ENCODE assay signal across 9 mouse cellular contexts in genomic region chr4:120571070-120571464, GRCm38 (mm10). TPM values are rescaled to one million over a fixed set of nuclear protein-coding genes. Genes with fewer than 3 reads are reported as not detected.
A peak's percentile ranks its signal among the peaks of the same experiment; 100 is the strongest.
DNase-seq lines count a peak whose midpoint lies in the region; ATAC-seq and TF ChIP-seq lines count a peak whose summit lies in the region.
"Had no signal": no experiment of that assay in that cellular context is flagged by ENCODE, and none has a peak within 500 bp of the region (broad histone marks: within the 10 kb centered on the region; RNA-seq: fewer than 3 reads in every experiment).

No protein-coding gene starts in this region.

- peaks cover 35% of the 10 kb centered on the region for H3K79me2 ChIP-seq in myocyte (ENCODE audit: control insufficient read depth, insufficient read depth)

- no peaks in the 10 kb centered on the region for H3K27me3 ChIP-seq in kidney, embryonic 15.5 days
- H3K27me3 ChIP-seq in embryonic facial prominence, embryonic 10.5 days (replicated peaks; ENCODE audit: low read depth, poor library complexity, severe bottlenecking), result no peaks in the 10 kb centered on the region
- no peaks in the 10 kb centered on the region for H3K27me3 ChIP-seq in hindbrain, postnatal 0 days (ENCODE audit: insufficient read depth, low read length)
- no peaks in the 10 kb centered on the region for H3K27me3 ChIP-seq in myocyte (ENCODE audit: control insufficient read depth, insufficient read depth, insufficient read length)

- H3K4me2 ChIP-seq in kidney, embryonic 15.5 days, result peak overlapping the region; percentile 86
- H3K4me2 ChIP-seq in hindbrain, postnatal 0 days (ENCODE audit: low read depth, low read length), result peak overlapping the region; percentile 58
- peak overlapping the region; percentile 98 for H3K4me2 ChIP-seq in myocyte (ENCODE audit: low read depth)

- peak overlapping the region; percentile 96 for H3K27ac ChIP-seq in kidney, embryonic 15.5 days
- H3K27ac ChIP-seq in embryonic facial prominence, embryonic 10.5 days (replicated peaks), result peak overlapping the region; percentile 98; the same call in 1 of the 2 replicates
- H3K27ac ChIP-seq in hindbrain, postnatal 0 days, result peak overlapping the region; percentile 97

- TF ChIP-seq POLR2A in myocyte (IDR thresholded peaks at IDR 0.05; ENCODE audit: insufficient read length, low read depth), result no peak

- peaks cover 33% of the 10 kb centered on the region for H3K4me1 ChIP-seq in kidney, embryonic 15.5 days
- H3K4me1 ChIP-seq in embryonic facial prominence, embryonic 10.5 days, result peaks cover 31% of the 10 kb centered on the region
- H3K4me1 ChIP-seq in hindbrain, postnatal 0 days (ENCODE audit: insufficient read depth, low read length), result peaks cover 16% of the 10 kb centered on the region

- H3K9me3 ChIP-seq in kidney, embryonic 15.5 days (replicated peaks), result no peaks in the 10 kb centered on the region
- H3K9me3 ChIP-seq in embryonic facial prominence, embryonic 10.5 days, result no peaks in the 10 kb centered on the region
- H3K9me3 ChIP-seq in hindbrain, postnatal 0 days (ENCODE audit: low read length), result no peaks in the 10 kb centered on the region

- H3K9ac ChIP-seq in kidney, embryonic 15.5 days, result 0 out of 2 replicates have a peak overlapping the region, but pooled peaks have one; percentile 85
- peak overlapping the region; percentile 92 for H3K9ac ChIP-seq in hindbrain, postnatal 0 days (replicated peaks; ENCODE audit: low read length)

- peak overlapping the region; percentile 84 for H3ac ChIP-seq in myocyte (ENCODE audit: control insufficient read depth, insufficient read length)

- no peak for TF ChIP-seq CTCF in hindbrain, postnatal 0 days (IDR thresholded peaks at IDR 0.05; ENCODE audit: low read depth)

- 48% methylated on average over 3 of the region's 3 CpGs for WGBS in kidney, embryonic 15.5 days
- WGBS in embryonic facial prominence, embryonic 10.5 days, result 77% methylated on average over 3 of the region's 3 CpGs
- WGBS in hindbrain, postnatal 0 days, result 74% methylated on average over 3 of the region's 3 CpGs

- peaks cover 10% of the 10 kb centered on the region; the same call in 1 of the 2 replicates for H3K36me3 ChIP-seq in kidney, embryonic 15.5 days
- H3K36me3 ChIP-seq in embryonic facial prominence, embryonic 10.5 days (replicated peaks), result peaks cover 10% of the 10 kb centered on the region
- H3K36me3 ChIP-seq in hindbrain, postnatal 0 days (ENCODE audit: insufficient read depth, low read length), result no peaks in the 10 kb centered on the region
- H3K36me3 ChIP-seq in myocyte (ENCODE audit: control insufficient read depth, insufficient read depth), result no peaks in the 10 kb centered on the region

- DNase-seq in kidney, adult 11 months, result no peak
- DNase-seq in embryonic facial prominence, embryonic 10.5 days (ENCODE audit: low spot score), result no peak
- DNase-seq in hindbrain, postnatal 0 days (ENCODE audit: low spot score), result no peak
- DNase-seq in ovary, postnatal 10 days (ENCODE audit: low spot score), result no peak
- no peak for DNase-seq in thymus, postnatal 0 days (ENCODE audit: low spot score)
- DNase-seq in frontal cortex, postnatal 14 days (ENCODE audit: low spot score in 2 of 2), result no peak

- no peak for ATAC-seq in kidney, embryonic 15.5 days (replicated peaks; ENCODE audit: low FRiP score)
- ATAC-seq in hindbrain, postnatal 0 days, result no peak

- H3K4me3 ChIP-seq in kidney, embryonic 15.5 days (replicated peaks), result peak overlapping the region; percentile 94
- H3K4me3 ChIP-seq in embryonic facial prominence, embryonic 10.5 days, result peak overlapping the region; percentile 90
- peak overlapping the region; percentile 76 for H3K4me3 ChIP-seq in hindbrain, postnatal 0 days (ENCODE audit: low read length)
- H3K4me3 ChIP-seq in myocyte, result peak overlapping the region; percentile 53

TF ChIP-seq in myocyte, 11 proteins besides CTCF, POLR2A, EP300 and RAD21:
- TF ChIP-seq USF1 (IDR thresholded peaks at IDR 0.05; ENCODE audit: low read depth) (no peak), E2F4 (IDR thresholded peaks at IDR 0.05; ENCODE audit: insufficient read depth) (no peak), MAX (IDR thresholded peaks at IDR 0.05; ENCODE audit: low read depth) (no peak), POLR2AphosphoS2 (IDR thresholded peaks at IDR 0.05; ENCODE audit: insufficient read length, low read depth) (no peak), TCF3 (IDR thresholded peaks at IDR 0.05; ENCODE audit: insufficient read length, low read depth) (no peak), CEBPB (IDR thresholded peaks at IDR 0.05; ENCODE audit: insufficient read depth, poor library complexity, severe bottlenecking) (no peak), REST (IDR thresholded peaks at IDR 0.05; ENCODE audit: insufficient read depth, insufficient read length) (no peak), MYOD1 (IDR thresholded peaks at IDR 0.05; ENCODE audit: control insufficient read depth in 1 of 3, insufficient read length in 2 of 3, low read depth in 2 of 3) (no peak), SRF (IDR thresholded peaks at IDR 0.05; ENCODE audit: control insufficient read depth, insufficient read length, low read depth) (no peak), MYOG (IDR thresholded peaks at IDR 0.05; ENCODE audit: control insufficient read depth in 1 of 3, insufficient read depth in 1 of 3, insufficient read length in 2 of 3, low read depth in 2 of 3) (no peak), TCF12 (IDR thresholded peaks at IDR 0.05; ENCODE audit: insufficient read depth, poor library complexity, severe bottlenecking) (no peak)

RNA-seq across cellular contexts. Expression of gene Ctps, which starts 1.0 kb away (rescaled TPM):
- polyA plus RNA-seq in kidney, embryonic 15.5 days (2015; fragmentation: Nextera tagmentation; extraction: Ambion mirVana), result 83.1 and 84.0 TPM in 2 replicates
- polyA plus RNA-seq in embryonic facial prominence, embryonic 10.5 days (2016; fragmentation: Nextera tagmentation; extraction: Ambion mirVana), result 135 and 145 TPM in 2 replicates
- 42.2 and 52.0 TPM in 2 replicates for total RNA-seq in hindbrain, postnatal 0 days (2014; rRNA removed)
- polyA plus RNA-seq in hindbrain, postnatal 0 days (2015; fragmentation: Nextera tagmentation; extraction: Ambion mirVana), result 61.4 and 65.0 TPM in 2 replicates
- 38.8 TPM for polyA plus RNA-seq in myocyte (2012; fragmentation: generic; extraction: Trizol)
- 61.6 and 63.5 TPM in 2 replicates for polyA plus RNA-seq in thymus, postnatal 0 days (2015; fragmentation: Nextera tagmentation; extraction: Ambion mirVana)

RNA-seq across cellular contexts. Expression of gene Gm8439, which starts 17.5 kb away (rescaled TPM):
- not detected in 2 replicates for polyA plus RNA-seq in kidney, embryonic 15.5 days (2015; fragmentation: Nextera tagmentation; extraction: Ambion mirVana)
- not detected in 2 replicates for polyA plus RNA-seq in embryonic facial prominence, embryonic 10.5 days (2016; fragmentation: Nextera tagmentation; extraction: Ambion mirVana)
- not detected in 2 replicates for total RNA-seq in hindbrain, postnatal 0 days (2014; rRNA removed)
- not detected in 2 replicates for polyA plus RNA-seq in hindbrain, postnatal 0 days (2015; fragmentation: Nextera tagmentation; extraction: Ambion mirVana)
- polyA plus RNA-seq in myocyte (2012; fragmentation: generic; extraction: Trizol), result not detected
- polyA plus RNA-seq in thymus, postnatal 0 days (2015; fragmentation: Nextera tagmentation; extraction: Ambion mirVana), result not detected in 2 replicates
- total RNA-seq: granulocyte monocyte progenitor cell, adult 5-6 weeks had no signal

RNA-seq across cellular contexts. Expression of gene Slfnl1, which starts 39.0 kb away (rescaled TPM):
- not detected in 2 replicates for polyA plus RNA-seq in kidney, embryonic 15.5 days (2015; fragmentation: Nextera tagmentation; extraction: Ambion mirVana)
- polyA plus RNA-seq in embryonic facial prominence, embryonic 10.5 days (2016; fragmentation: Nextera tagmentation; extraction: Ambion mirVana), result not detected in 2 replicates
- total RNA-seq in hindbrain, postnatal 0 days (2014; rRNA removed), result 0.73 TPM in 1 of 2 replicates, not detected in the other
- not detected in 2 replicates for polyA plus RNA-seq in hindbrain, postnatal 0 days (2015; fragmentation: Nextera tagmentation; extraction: Ambion mirVana)
- polyA plus RNA-seq in myocyte (2012; fragmentation: generic; extraction: Trizol), result not detected
- polyA plus RNA-seq in thymus, postnatal 0 days (2015; fragmentation: Nextera tagmentation; extraction: Ambion mirVana), result not detected in 2 replicates
- total RNA-seq: granulocyte monocyte progenitor cell, adult 5-6 weeks had no signal
